Mouse (Mus musculus) brain, embryonic 14.5 days (tissue): ENCODE results near the gene Tnfsfm13. TPM values are rescaled to one million over a fixed set of nuclear protein-coding genes. Genes with fewer than 3 reads are reported as not detected.
A peak's percentile ranks its signal among the peaks of the same experiment; 100 is the strongest.

Source experiments
- DNase-seq: peaks from one replicate; pipeline ENCODE4 v3.0.0-alpha.2; 2011; ENCODE audit warnings: low read depth
- CTCF ChIP-seq: fragments of 200-500 bp; IDR thresholded peaks from 2 replicates; pipeline ENCODE4 v1.5.1; 2012; ENCODE audit warnings: inconsistent platforms, mild to moderate bottlenecking, moderate library complexity, borderline replicate concordance; ENCODE audit not compliant: insufficient read depth, insufficient read length; ENCODE audit errors: extremely low read depth
- POLR2A ChIP-seq: fragments of 200-500 bp; IDR thresholded peaks from 2 replicates; pipeline ENCODE4 v1.6.1; 2012; ENCODE audit warnings: mild to moderate bottlenecking, inconsistent platforms, borderline replicate concordance; ENCODE audit not compliant: poor library complexity, insufficient read depth, insufficient read length, severe bottlenecking; ENCODE audit errors: extremely low read depth
- polyA plus RNA-seq: library from polyadenylated mRNA; depleted of rRNA; stranded (reverse); fragments of >200 nt; gene quantifications from 2 replicates; pipeline ENCODE4 v1.2.3, GENCODE M21; 2012

The Tnfsfm13 gene
- polyA plus RNA-seq, 1 experiment: 1.2 TPM

- DNase-seq: peak; percentile 69
- TF ChIP-seq CTCF (no peak), POLR2A (no peak)
These were observed 10.3 kb downstream of the Tnfsfm13 start, which contains the start of gene Tnfsf13 for GRCm38 (mm10) chr11:69685526-69686148. TSS of gene Tnfsf13 (minus strand) at chr11:69685784.

GRCm38 (mm10) chr11:69684936-69685335 lies 11.0 kb downstream of the Tnfsfm13 start:
- TF ChIP-seq CTCF: no peak
- no peak for TF ChIP-seq POLR2A

GRCm38 (mm10) chr11:69684128-69684745 lies 11.7 kb downstream of the Tnfsfm13 start:
- DNase-seq: no peak
- TF ChIP-seq CTCF (no peak), POLR2A (no peak)

More at GRCm38 (mm10) chr11:69684936-69685335, 11.0 kb downstream of the Tnfsfm13 start:
- no peak for DNase-seq

GRCm38 (mm10) chr11:69683576-69683975 lies 12.3 kb downstream of the Tnfsfm13 start:
- TF ChIP-seq CTCF (no peak), POLR2A (no peak)
- no peak for DNase-seq

DNA sequence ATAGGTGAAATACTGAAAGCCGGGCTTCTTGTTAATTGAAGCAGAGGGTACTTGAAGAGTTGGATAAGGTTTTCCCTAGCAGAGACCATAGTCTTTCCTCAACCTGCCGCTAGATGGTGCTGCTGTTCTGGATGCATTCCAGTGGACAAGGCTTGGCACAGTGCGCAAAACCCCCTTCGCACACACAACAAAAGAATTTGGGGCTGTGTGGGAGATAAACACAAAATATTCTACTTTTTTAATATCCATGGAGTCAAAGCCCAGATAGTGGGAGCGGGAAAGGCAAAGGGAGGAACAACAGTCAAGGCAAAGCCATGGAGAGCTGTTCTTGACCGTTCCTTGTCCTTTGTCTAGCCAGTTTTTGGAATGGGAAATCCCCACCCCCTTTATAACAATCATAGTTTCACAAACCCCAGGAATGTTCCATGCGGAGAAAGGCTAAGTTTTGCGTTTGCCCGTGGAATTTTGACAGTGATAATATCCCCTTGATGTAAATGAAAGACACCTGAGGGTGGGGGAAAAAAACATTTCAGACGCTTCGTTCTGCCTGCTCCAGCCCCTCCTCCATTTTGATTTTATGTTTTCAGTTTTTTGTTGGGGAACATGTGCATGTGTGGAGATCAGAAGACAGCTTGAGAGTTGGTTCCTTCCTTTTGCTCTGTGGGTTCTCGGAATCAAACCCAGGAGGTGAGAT lies 12.9 kb downstream of the Tnfsfm13 start:
- TF ChIP-seq CTCF (peak; percentile 92), POLR2A (0 out of 2 replicates have a peak, but pooled peaks have one; percentile 12)
- peak; percentile 97 for DNase-seq

GRCm38 (mm10) chr11:69682209-69682839 lies 13.6 kb downstream of the Tnfsfm13 start:
- DNase-seq: no peak
- TF ChIP-seq POLR2A: no peak
- no peak for TF ChIP-seq CTCF

DNA sequence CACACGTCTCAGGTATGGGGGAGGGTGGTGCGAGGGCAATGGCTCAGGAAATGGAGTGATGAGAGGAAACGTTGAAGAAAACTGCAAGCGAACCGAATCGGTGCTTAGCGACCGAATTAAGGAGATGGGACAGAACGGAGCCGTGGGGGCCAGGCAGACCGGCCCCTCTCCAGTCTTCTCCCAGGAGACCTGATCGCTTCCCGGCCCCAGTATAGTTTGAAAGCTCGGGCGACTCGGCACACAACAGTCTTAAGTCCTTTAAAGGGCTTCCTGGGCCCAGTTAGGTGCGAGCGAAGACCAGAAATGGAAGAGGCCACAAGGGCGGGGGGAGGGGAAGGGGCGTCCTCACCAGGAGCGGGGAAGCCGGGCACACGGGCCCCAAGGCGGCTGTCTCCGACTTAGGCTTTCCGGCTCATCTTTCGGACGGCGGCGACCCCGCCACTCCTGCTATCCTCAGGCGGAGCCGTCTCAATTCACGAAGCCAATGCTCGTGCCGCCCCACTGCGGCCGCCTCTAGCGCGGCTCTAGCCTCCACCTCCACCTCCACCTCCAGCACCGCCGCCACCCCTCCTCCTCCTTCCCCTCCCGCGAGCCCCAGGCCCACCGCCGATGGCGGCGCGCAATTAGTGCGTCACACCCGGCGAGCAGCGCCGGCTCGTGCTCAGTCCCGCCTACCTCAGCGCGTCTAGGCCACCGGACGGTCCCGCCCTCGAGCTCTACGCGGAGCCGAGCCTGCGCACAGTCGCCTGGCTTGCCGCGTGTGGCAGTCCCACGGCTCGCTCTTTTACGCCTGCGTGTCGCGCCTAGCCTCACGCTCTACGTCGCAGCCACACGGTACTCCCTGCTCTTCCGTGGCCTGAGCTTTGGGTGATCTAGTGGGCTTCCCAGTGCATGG lies 14.3 kb downstream of the Tnfsfm13 start, which contains the start of gene Senp3:
Senp3 (minus strand) TSS at position 771 of the 895 bp plus-strand sequence.
- peak; percentile 99 for DNase-seq
- TF ChIP-seq POLR2A (peak; percentile 72), CTCF (no peak)

DNA sequence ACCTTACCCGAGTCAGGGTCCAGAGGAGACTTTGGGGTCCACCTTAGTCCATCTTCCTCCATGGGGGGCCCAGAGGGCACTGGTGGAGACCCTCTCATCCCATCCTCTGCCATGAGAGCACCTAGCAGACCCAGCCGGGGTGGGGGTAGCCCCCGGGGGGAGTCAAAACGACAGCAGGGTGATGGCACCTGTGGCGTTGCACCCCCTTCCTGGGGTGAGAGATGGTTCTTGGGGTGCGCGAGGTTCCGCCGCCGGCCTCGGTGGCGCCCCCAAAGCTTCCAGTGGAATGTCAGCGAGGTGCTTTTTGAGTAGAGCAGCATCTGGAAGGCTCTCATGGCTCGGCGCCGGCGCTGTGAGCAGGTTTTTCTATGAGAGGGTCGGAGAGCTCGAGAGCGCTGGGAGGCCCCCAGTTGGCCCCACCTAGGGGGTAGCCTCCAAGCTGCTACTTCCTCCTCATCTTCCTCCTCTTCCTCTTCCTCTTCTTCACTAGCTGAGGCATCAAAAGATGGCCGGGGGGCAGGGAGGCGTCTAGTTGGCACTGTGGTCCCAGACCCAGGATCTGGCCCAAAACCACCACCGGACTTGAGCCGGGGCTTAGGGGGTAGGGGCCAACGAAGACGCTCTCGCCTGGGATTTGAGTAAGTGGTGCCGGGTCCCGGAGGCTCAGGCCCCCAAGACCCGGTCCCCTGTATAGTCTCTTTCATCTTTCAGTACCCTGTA lies 15.6 kb downstream of the Tnfsfm13 start:
- DNase-seq: no peak
- TF ChIP-seq CTCF (no peak), POLR2A (no peak)

- DNase-seq: no peak
- TF ChIP-seq CTCF (no peak), POLR2A (no peak)
These were observed 16.8 kb downstream of the Tnfsfm13 start for GRCm38 (mm10) chr11:69679144-69679543.
